Mouse (Mus musculus): ENCODE data around the gene Mllt1. TPM values are rescaled to one million over a fixed set of nuclear protein-coding genes. Genes with fewer than 3 reads are reported as not detected.
A peak's percentile ranks its signal among the peaks of the same experiment; 100 is the strongest.

Gene Mllt1
- polyA plus RNA-seq, 1 experiment from 2014 or later = 66.8 TPM

DNA sequence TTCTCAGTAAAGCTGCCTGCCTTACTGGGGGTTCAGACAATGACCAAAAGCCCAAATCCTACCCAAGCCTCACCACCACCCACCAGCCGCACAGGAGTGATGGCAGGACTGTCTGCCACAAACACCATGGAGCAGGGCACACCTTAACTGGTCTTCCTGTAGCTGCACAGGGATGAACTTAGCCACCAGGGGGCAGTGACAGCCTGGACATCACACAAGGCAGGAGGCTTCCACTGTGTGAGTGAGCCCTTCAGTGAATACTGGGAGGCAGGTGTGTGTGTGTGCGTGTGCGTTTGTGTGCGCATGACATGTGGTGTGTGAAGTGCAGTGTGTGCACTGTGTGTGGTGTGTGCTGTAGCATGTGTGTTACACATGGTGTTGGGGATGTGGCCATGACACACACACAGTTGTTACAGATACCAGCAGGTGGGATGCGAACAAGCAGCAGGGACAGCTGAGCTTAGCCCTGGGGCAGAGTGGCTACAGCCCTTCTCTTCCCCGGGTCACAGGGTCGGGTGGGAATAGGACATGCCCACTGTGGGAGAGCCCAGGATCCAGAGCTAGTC lies 37.5 kb downstream of the Mllt1 start:
- Histone ChIP-seq H3K4me3 (no peak overlapping the region), H3K9ac (peak overlapping the region; percentile 31; the same call in 1 of the 2 replicates), H3K36me3 (peaks cover 90% of the 10 kb centered on the region), H3K9me3 (no peaks in the 10 kb centered on the region), H3K4me1 (replicated peaks) (peaks cover 33% of the 10 kb centered on the region), H3K4me2 (no peak overlapping the region), H3K27ac (replicated peaks) (no peak overlapping the region), H3K27me3 (no peaks in the 10 kb centered on the region)
- WGBS = 79% methylated on average over 7 of the region's 7 CpGs
- ATAC-seq (ENCODE audit: low read depth) = peak; percentile 72

DNA sequence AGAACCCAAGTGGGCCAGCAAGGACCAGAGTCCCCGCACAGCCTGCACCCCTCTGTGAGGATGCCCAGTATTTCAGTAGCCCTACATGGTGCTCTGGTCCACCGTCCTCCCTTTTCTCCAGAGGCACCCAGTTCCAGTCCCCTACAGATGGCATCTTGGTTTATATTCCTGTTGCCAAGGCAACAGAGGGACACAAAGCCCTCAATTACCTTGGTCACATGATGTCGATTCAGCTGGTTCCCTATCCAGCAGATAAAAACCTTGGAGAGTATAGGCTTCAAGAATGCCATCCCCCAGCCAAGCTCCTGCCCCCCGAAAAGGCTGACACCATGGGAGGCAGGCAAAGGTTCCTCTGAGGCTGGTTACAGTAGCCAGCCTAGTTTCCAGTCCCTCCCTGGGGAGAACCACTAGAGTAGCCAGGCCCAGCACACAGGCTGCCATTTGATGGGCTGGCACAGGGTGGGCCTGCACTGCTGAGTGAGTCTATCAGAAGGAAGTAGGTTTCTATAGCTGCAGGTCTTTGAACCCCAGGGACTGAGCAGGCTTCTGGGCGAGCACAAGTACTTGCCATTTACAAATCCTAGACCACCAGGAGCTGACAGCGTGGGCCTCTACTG lies 38.6 kb downstream of the Mllt1 start:
- Histone ChIP-seq H3K27ac (replicated peaks) (peak overlapping the region; percentile 81), H3K36me3 (peaks cover 90% of the 10 kb centered on the region), H3K9ac (0 out of 2 replicates have a peak overlapping the region, but pooled peaks have one; percentile 0), H3K27me3 (no peaks in the 10 kb centered on the region), H3K9me3 (no peaks in the 10 kb centered on the region), H3K4me3 (no peak overlapping the region), H3K4me2 (no peak overlapping the region), H3K4me1 (replicated peaks) (peaks cover 33% of the 10 kb centered on the region)
- peak; percentile 63 for ATAC-seq (ENCODE audit: low read depth)
- WGBS = 51% methylated on average over 6 of the region's 6 CpGs

- no peaks in the 10 kb centered on the region; the same call in 1 of the 2 replicates for H3K9me3 ChIP-seq
- ATAC-seq (ENCODE audit: low read depth) = no peak
- no peak overlapping the region for H3K4me3 ChIP-seq
- 0 out of 2 replicates have a peak overlapping the region, but pooled peaks have one; percentile 81 for H3K27ac ChIP-seq (replicated peaks)
- peaks cover 86% of the 10 kb centered on the region for H3K36me3 ChIP-seq
- no peak overlapping the region for H3K4me2 ChIP-seq
- 91% methylated on average over 9 of the region's 9 CpGs for WGBS
- peaks cover 33% of the 10 kb centered on the region for H3K4me1 ChIP-seq (replicated peaks)
- no peaks in the 10 kb centered on the region for H3K27me3 ChIP-seq
- no peak overlapping the region for H3K9ac ChIP-seq
Measured at GRCm38 (mm10) chr17:56895368-56895918, 39.8 kb downstream of the Mllt1 start.

- WGBS = 98% methylated on average over 2 of the region's 2 CpGs
- no peaks in the 10 kb centered on the region for H3K27me3 ChIP-seq
- ATAC-seq (ENCODE audit: low read depth) = no peak
- no peak overlapping the region for H3K4me3 ChIP-seq
- no peaks in the 10 kb centered on the region for H3K4me1 ChIP-seq (replicated peaks)
- no peak overlapping the region for H3K27ac ChIP-seq (replicated peaks)
- H3K9me3 ChIP-seq = no peaks in the 10 kb centered on the region; the same call in 1 of the 2 replicates
- H3K36me3 ChIP-seq = peaks cover 67% of the 10 kb centered on the region
- H3K4me2 ChIP-seq = no peak overlapping the region
- no peak overlapping the region for H3K9ac ChIP-seq
Measured at GRCm38 (mm10) chr17:56890018-56890417, 45.2 kb downstream of the Mllt1 start.

GRCm38 (mm10) chr17:56888050-56888449 lies 47.2 kb downstream of the Mllt1 start:
- ATAC-seq (ENCODE audit: low read depth) = no peak
- H3K4me3 ChIP-seq = no peak overlapping the region
- H3K27me3 ChIP-seq = no peaks in the 10 kb centered on the region
- peaks cover 47% of the 10 kb centered on the region for H3K36me3 ChIP-seq
- H3K27ac ChIP-seq (replicated peaks) = no peak overlapping the region
- no peak overlapping the region for H3K4me2 ChIP-seq
- 93% methylated on average over 2 of the region's 3 CpGs for WGBS
- no peak overlapping the region for H3K9ac ChIP-seq
- H3K4me1 ChIP-seq (replicated peaks) = no peaks in the 10 kb centered on the region
- H3K9me3 ChIP-seq = no peaks in the 10 kb centered on the region; the same call in 1 of the 2 replicates

GRCm38 (mm10) chr17:56884809-56885208 lies 50.4 kb downstream of the Mllt1 start:
- H3K4me3 ChIP-seq = no peak overlapping the region
- no peaks in the 10 kb centered on the region for H3K9me3 ChIP-seq
- no peak overlapping the region for H3K9ac ChIP-seq
- H3K27me3 ChIP-seq = no peaks in the 10 kb centered on the region
- ATAC-seq (ENCODE audit: low read depth) = no peak
- H3K27ac ChIP-seq (replicated peaks) = no peak overlapping the region
- WGBS = 94% methylated on average over 17 of the region's 17 CpGs
- peaks cover 18% of the 10 kb centered on the region for H3K36me3 ChIP-seq
- no peaks in the 10 kb centered on the region for H3K4me1 ChIP-seq (replicated peaks)
- H3K4me2 ChIP-seq = no peak overlapping the region

GRCm38 (mm10) chr17:56884331-56884730 lies 50.9 kb downstream of the Mllt1 start:
- Histone ChIP-seq H3K36me3 (peaks cover 13% of the 10 kb centered on the region), H3K4me3 (no peak overlapping the region), H3K9ac (no peak overlapping the region), H3K27ac (replicated peaks) (no peak overlapping the region), H3K9me3 (no peaks in the 10 kb centered on the region), H3K27me3 (no peaks in the 10 kb centered on the region), H3K4me1 (replicated peaks) (no peaks in the 10 kb centered on the region), H3K4me2 (no peak overlapping the region)
- 76% methylated on average over 5 of the region's 5 CpGs for WGBS
- ATAC-seq (ENCODE audit: low read depth) = no peak

DNA sequence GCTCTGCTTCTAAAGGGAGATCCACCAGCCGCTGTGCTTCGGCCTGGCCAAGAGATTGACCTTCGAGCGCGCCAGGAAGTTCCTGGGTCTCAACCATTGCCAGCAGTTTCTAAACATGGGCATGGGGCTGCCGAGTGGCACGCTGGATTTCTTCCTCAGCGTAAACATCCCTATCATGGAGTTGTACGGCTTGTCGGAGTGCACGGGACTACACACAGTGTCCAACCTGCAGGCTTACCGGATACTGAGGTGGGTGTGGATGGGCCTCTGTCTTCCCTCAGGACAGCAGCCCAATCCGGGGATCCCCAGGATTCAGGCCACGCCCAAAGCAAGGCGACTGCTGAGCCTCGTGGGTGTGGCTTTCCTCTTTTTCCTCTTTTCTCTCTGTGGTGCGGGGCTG lies 51.6 kb downstream of the Mllt1 start:
- Histone ChIP-seq H3K4me1 (replicated peaks) (no peaks in the 10 kb centered on the region), H3K9me3 (no peaks in the 10 kb centered on the region), H3K27ac (replicated peaks) (no peak overlapping the region), H3K27me3 (no peaks in the 10 kb centered on the region), H3K4me3 (no peak overlapping the region), H3K9ac (no peak overlapping the region), H3K36me3 (peaks cover 6% of the 10 kb centered on the region), H3K4me2 (0 out of 2 replicates have a peak overlapping the region, but pooled peaks have one; percentile 9)
- whole genome bisulfite sequencing = 49% methylated on average over 17 of the region's 17 CpGs
- no peak for ATAC-seq (ENCODE audit: low read depth)

- Histone ChIP-seq H3K4me2 (no peak overlapping the region), H3K36me3 (no peaks in the 10 kb centered on the region), H3K4me1 (replicated peaks) (no peaks in the 10 kb centered on the region), H3K4me3 (no peak overlapping the region), H3K9me3 (no peaks in the 10 kb centered on the region), H3K27me3 (no peaks in the 10 kb centered on the region), H3K9ac (no peak overlapping the region), H3K27ac (replicated peaks) (no peak overlapping the region)
- ATAC-seq (ENCODE audit: low read depth) = no peak
- 93% methylated on average over 19 of the region's 19 CpGs for WGBS
Measured at GRCm38 (mm10) chr17:56877426-56877825, 57.8 kb downstream of the Mllt1 start.

DNA sequence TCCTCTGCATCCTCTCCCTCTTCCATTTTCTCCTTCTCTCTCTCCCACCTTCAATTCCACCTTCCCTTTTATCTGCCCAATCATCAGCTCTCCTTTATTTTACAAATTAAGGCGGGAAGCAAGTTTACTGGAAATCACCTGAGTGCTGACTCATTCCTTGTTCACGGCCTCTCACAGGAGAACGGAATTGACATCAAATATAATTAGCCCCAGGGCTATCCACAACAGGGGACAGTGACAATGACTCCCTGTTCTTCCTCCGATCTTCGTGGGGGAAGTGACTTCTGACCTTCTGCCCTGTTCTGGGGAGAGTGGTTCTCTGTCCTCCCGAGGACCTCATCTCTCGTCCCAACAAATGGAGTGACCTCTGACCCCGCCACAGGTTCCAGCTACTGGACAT lies 58.2 kb downstream of the Mllt1 start:
- Histone ChIP-seq H3K27me3 (no peaks in the 10 kb centered on the region), H3K27ac (replicated peaks) (no peak overlapping the region), H3K4me3 (no peak overlapping the region), H3K9ac (no peak overlapping the region), H3K9me3 (no peaks in the 10 kb centered on the region), H3K4me2 (no peak overlapping the region), H3K36me3 (no peaks in the 10 kb centered on the region), H3K4me1 (replicated peaks) (no peaks in the 10 kb centered on the region)
- no peak for ATAC-seq (ENCODE audit: low read depth)
- WGBS = 64% methylated on average over 8 of the region's 8 CpGs

- Histone ChIP-seq H3K27ac (replicated peaks) (no peak overlapping the region), H3K9me3 (no peaks in the 10 kb centered on the region), H3K4me1 (replicated peaks) (no peaks in the 10 kb centered on the region), H3K27me3 (no peaks in the 10 kb centered on the region), H3K36me3 (no peaks in the 10 kb centered on the region), H3K4me3 (no peak overlapping the region), H3K4me2 (no peak overlapping the region), H3K9ac (no peak overlapping the region)
- WGBS = 91% methylated on average over 3 of the region's 3 CpGs
- ATAC-seq (ENCODE audit: low read depth) = no peak
Measured at GRCm38 (mm10) chr17:56876465-56876864, 58.8 kb downstream of the Mllt1 start.

DNA sequence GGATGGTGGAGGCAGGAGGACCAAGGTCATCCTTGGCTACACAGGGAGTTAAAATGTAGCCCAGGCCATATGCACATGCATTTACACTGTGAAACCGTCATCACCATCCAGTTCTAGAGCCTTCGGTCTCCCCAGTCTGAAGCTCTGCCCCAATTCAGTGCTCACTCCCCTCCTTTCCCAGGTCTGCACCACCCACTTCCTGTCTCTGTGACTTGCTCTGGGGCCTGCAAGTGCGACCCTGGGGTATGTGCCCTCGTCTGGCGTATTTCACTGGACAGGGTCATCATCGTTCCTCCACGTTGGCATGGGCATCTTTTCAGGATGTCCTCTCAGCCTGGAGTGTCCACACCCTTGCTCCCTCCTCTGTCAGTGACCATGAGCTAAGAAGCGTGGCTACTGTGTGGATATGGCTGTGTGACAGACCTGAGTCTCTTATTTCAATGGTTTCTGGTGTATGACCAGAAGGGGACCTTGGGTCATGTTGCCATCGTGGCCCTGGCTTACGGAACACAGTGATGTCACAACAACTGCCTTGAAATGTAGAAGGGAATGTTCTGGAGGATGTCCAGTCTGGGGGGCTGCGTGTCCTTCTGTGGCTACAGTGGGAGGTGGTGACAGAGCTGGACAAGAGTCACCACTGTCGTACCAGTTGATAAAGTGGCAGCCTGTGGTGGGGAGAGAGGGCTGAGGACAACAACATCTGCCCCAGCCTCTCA lies 60.1 kb downstream of the Mllt1 start, which contains the start of gene 1700061G19Rik:
1700061G19Rik (plus strand) TSS at position 542 of the 716 bp plus-strand sequence.
- Histone ChIP-seq H3K27me3 (no peaks in the 10 kb centered on the region), H3K4me1 (replicated peaks) (no peaks in the 10 kb centered on the region), H3K27ac (replicated peaks) (no peak within 1 kb of the TSS), H3K9ac (no peak within 1 kb of the TSS), H3K4me3 (no peak within 1 kb of the TSS), H3K9me3 (no peaks in the 10 kb centered on the region), H3K4me2 (no peak within 1 kb of the TSS), H3K36me3 (no peaks in the 10 kb centered on the region)
- 87% methylated on average over 12 of the region's 12 CpGs for WGBS
- no peak for ATAC-seq (ENCODE audit: low read depth)

All from neural tube, embryonic 13.5 days (tissue).